Mouse (Mus musculus): ENCODE data around the gene Gm1113. TPM values are rescaled to one million over a fixed set of nuclear protein-coding genes. Genes with fewer than 3 reads are reported as not detected.
A peak's percentile ranks its signal among the peaks of the same experiment; 100 is the strongest.

The Gm1113 gene
- polyA plus RNA-seq, 2 experiments: not detected

DNA sequence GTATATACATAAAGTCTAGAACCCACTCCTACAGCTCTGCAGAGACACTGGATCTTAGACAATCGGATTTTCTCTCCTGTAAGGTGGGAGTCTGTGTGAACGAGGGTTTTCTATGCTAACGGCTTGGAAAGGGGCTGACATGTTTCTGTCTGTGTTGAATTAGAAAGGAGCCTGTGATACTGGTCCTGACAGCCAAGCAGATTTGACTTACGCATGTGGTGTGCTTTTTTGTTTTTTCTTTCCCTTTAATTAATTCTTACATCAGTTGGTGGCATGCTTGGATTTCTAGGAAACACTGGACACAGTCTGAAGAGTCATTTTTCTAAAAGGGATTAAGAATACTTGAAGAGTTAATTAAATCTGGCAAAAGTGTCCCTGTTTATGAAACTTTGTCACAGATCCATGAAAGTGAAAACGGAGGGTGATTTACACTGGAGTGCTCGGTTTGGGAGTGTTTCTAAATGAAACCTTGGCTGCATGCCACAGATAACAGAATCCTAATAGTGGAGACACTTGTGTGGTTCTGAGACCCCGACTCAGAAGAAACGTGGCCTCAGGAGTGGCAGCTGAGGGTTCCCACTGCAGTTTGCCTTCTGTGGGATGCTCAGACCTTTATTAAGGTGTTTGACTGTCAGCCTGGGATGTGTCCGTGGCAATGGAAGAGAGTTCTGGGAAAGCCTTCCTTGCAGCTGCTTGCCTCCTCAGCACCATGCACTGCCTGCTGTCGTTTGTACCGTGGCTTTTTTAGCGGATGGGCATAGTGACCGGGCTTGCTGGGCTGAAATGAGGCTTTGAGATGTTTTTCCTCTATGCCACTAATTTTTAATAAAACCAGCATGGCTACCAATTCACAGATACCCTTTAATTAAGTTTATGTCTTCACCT lies 35.8 kb downstream of the Gm1113 start:
- Histone ChIP-seq H3K9ac (ENCODE audit: low read depth, low read length, severe bottlenecking) (no peak overlapping the region), H3K9me3 (ENCODE audit: control insufficient read depth, low read length) (no peaks in the 10 kb centered on the region), H3K4me3 (replicated peaks; ENCODE audit: low read length) (no peak overlapping the region), H3K36me3 (ENCODE audit: control insufficient read depth, insufficient read depth, low read length) (peaks cover 92% of the 10 kb centered on the region), H3K4me2 (replicated peaks; ENCODE audit: low read depth, low read length, severe bottlenecking) (no peak overlapping the region), H3K27me3 (ENCODE audit: control insufficient read depth, insufficient read depth, low read length) (no peaks in the 10 kb centered on the region), H3K4me1 (ENCODE audit: control insufficient read depth, insufficient read depth, low read length) (0 out of 2 replicates have a peak, but pooled peaks cover 3% of the 10 kb centered on the region), H3K27ac (replicated peaks; ENCODE audit: low read depth, low read length) (peak overlapping the region; percentile 40; the same call in 1 of the 2 replicates)
- ATAC-seq (ENCODE audit: low FRiP score, low read depth) (0 out of 2 replicates have a peak, but pooled peaks have one; percentile 17), DNase-seq (ENCODE audit: low spot score) (peak; percentile 45)
- WGBS: 54% methylated on average over 13 of the region's 13 CpGs
- TF ChIP-seq POLR2A (IDR thresholded peaks at IDR 0.05; ENCODE audit: borderline replicate concordance, extremely low read depth, insufficient read depth, insufficient read length): no peak

DNA sequence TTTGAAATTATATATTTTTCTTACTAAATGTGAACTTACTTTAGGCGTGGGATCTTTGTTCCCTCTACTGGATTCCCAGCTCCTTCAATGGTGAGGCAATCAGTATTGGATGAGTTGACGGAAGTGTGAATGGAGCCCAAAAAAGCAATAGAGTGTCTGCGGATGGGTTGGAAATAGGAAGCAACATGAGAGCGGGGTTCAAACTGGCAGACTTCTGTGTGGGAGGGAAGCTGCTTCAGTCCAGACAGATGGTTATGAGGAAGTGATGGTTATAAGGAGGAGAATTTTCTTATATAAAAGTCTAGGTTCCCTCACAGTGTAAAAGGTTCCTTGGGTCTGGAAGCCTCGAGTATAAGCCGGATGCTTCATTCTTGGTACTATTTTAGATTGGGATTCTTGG lies 38.6 kb downstream of the Gm1113 start:
- 94% methylated on average over 6 of the region's 6 CpGs for WGBS
- Histone ChIP-seq H3K9me3 (ENCODE audit: control insufficient read depth, low read length) (no peaks in the 10 kb centered on the region), H3K4me2 (replicated peaks; ENCODE audit: low read depth, low read length, severe bottlenecking) (no peak overlapping the region), H3K27ac (replicated peaks; ENCODE audit: low read depth, low read length) (no peak overlapping the region), H3K27me3 (ENCODE audit: control insufficient read depth, insufficient read depth, low read length) (no peaks in the 10 kb centered on the region), H3K4me1 (ENCODE audit: control insufficient read depth, insufficient read depth, low read length) (0 out of 2 replicates have a peak, but pooled peaks cover 3% of the 10 kb centered on the region), H3K4me3 (replicated peaks; ENCODE audit: low read length) (no peak overlapping the region), H3K9ac (ENCODE audit: low read depth, low read length, severe bottlenecking) (no peak overlapping the region), H3K36me3 (ENCODE audit: control insufficient read depth, insufficient read depth, low read length) (peaks cover 95% of the 10 kb centered on the region)
- no peak for TF ChIP-seq POLR2A (IDR thresholded peaks at IDR 0.05; ENCODE audit: borderline replicate concordance, extremely low read depth, insufficient read depth, insufficient read length)
- ATAC-seq (ENCODE audit: low FRiP score, low read depth): no peak
- DNase-seq (ENCODE audit: low spot score): no peak

DNA sequence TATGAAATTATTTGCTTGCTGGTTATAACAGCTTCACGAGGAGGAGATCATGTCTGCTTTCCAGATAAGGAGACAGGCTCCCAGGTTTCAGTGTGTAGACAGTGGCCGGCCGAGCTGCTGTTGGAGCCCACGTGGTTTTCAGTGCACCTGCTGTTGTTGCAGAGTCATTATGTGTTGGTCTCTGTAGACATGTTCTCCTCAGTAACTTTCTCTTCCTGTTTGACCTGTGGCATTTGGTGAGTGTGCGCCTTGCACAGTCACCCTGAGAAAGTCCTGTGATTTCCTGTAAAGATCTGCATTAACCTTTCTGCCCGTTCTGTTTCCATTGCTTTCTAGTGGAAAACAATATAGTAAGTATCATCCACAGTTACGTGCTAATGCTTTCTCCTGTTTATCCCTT lies 42.7 kb downstream of the Gm1113 start:
- no peak for TF ChIP-seq POLR2A (IDR thresholded peaks at IDR 0.05; ENCODE audit: borderline replicate concordance, extremely low read depth, insufficient read depth, insufficient read length)
- no peak overlapping the region for H3K4me2 ChIP-seq (replicated peaks; ENCODE audit: low read depth, low read length, severe bottlenecking)
- ATAC-seq (ENCODE audit: low FRiP score, low read depth) (no peak), DNase-seq (ENCODE audit: low spot score) (no peak)
- no peak overlapping the region for H3K27ac ChIP-seq (replicated peaks; ENCODE audit: low read depth, low read length)
- no peak overlapping the region for H3K4me3 ChIP-seq (replicated peaks; ENCODE audit: low read length)
- H3K9ac ChIP-seq (ENCODE audit: low read depth, low read length, severe bottlenecking): no peak overlapping the region
- H3K27me3 ChIP-seq (ENCODE audit: control insufficient read depth, insufficient read depth, low read length): no peaks in the 10 kb centered on the region
- no peaks in the 10 kb centered on the region for H3K9me3 ChIP-seq (ENCODE audit: control insufficient read depth, low read length)
- H3K36me3 ChIP-seq (ENCODE audit: control insufficient read depth, insufficient read depth, low read length): peaks cover 93% of the 10 kb centered on the region
- 91% methylated on average over 7 of the region's 7 CpGs for WGBS
- no peaks in the 10 kb centered on the region for H3K4me1 ChIP-seq (ENCODE audit: control insufficient read depth, insufficient read depth, low read length)

DNA sequence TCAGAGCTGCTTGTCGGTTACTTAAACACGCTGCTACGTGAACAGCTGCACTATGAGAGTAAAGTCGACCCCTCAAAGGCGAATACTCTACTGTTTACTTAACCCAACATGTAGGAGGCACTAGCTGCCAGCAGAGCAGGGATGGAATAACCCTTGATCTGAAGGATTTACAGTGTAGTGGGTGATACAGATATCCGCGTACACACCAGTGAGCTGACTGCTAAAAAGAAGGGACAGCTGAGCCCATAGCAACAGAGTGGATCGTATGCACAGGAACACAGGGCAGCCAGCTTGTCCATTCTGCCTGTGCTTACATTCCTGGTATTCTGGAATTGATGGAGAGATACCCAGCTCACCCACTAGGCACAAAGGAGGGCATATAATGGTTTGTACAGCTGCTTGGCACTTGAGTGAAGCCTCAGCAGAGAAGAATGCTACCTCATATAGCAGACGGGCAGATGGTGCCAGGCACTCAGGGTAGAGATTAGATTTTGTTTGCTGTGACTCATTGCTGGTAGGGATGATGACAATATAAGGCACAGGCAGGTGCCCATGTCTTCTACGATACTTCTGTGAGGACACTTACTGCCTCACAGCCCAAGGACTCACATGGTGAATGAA lies 43.9 kb downstream of the Gm1113 start:
- Histone ChIP-seq H3K36me3 (ENCODE audit: control insufficient read depth, insufficient read depth, low read length) (peaks cover 93% of the 10 kb centered on the region), H3K27me3 (ENCODE audit: control insufficient read depth, insufficient read depth, low read length) (no peaks in the 10 kb centered on the region)

DNA sequence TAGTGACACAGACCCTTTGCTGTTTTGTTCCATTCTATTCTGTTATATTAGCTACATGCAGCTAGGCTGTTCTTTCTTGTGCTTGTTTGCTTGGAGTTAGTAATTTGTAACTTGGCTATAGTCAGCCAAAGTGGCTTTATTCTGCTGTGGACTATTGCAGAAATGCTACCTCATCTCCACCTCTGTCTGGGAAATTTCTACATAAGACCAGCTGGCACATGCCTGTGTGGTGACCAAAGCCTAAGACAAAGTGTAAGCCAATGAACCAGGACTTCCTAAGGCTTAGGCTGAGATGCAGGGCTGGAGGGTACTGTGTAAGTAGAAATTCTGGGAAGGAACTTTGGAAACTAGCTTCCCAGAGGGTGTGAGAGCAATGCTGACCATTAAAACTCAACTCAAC lies 49.2 kb downstream of the Gm1113 start:
- H3K36me3 ChIP-seq (ENCODE audit: control insufficient read depth, insufficient read depth, low read length): peaks cover 67% of the 10 kb centered on the region
- H3K4me3 ChIP-seq (replicated peaks; ENCODE audit: low read length): no peak overlapping the region
- ATAC-seq (ENCODE audit: low FRiP score, low read depth): no peak
- DNase-seq (ENCODE audit: low spot score): no peak
- no peak for TF ChIP-seq POLR2A (IDR thresholded peaks at IDR 0.05; ENCODE audit: borderline replicate concordance, extremely low read depth, insufficient read depth, insufficient read length)
- no peaks in the 10 kb centered on the region for H3K27me3 ChIP-seq (ENCODE audit: control insufficient read depth, insufficient read depth, low read length)
- no peaks in the 10 kb centered on the region for H3K9me3 ChIP-seq (ENCODE audit: control insufficient read depth, low read length)
- peaks cover 8% of the 10 kb centered on the region; the same call in 1 of the 2 replicates for H3K4me1 ChIP-seq (ENCODE audit: control insufficient read depth, insufficient read depth, low read length)
- H3K27ac ChIP-seq (replicated peaks; ENCODE audit: low read depth, low read length): no peak overlapping the region
- H3K9ac ChIP-seq (ENCODE audit: low read depth, low read length, severe bottlenecking): no peak overlapping the region
- H3K4me2 ChIP-seq (replicated peaks; ENCODE audit: low read depth, low read length, severe bottlenecking): no peak overlapping the region

More for the DNA sequence above, 43.9 kb downstream of the Gm1113 start:
- Histone ChIP-seq H3K4me3 (replicated peaks; ENCODE audit: low read length) (no peak overlapping the region), H3K27ac (replicated peaks; ENCODE audit: low read depth, low read length) (no peak overlapping the region), H3K9me3 (ENCODE audit: control insufficient read depth, low read length) (no peaks in the 10 kb centered on the region), H3K9ac (ENCODE audit: low read depth, low read length, severe bottlenecking) (no peak overlapping the region), H3K4me1 (ENCODE audit: control insufficient read depth, insufficient read depth, low read length) (no peaks in the 10 kb centered on the region), H3K4me2 (replicated peaks; ENCODE audit: low read depth, low read length, severe bottlenecking) (no peak overlapping the region)
- ATAC-seq (ENCODE audit: low FRiP score, low read depth) (no peak), DNase-seq (ENCODE audit: low spot score) (no peak)
- no peak for TF ChIP-seq POLR2A (IDR thresholded peaks at IDR 0.05; ENCODE audit: borderline replicate concordance, extremely low read depth, insufficient read depth, insufficient read length)
- 85% methylated on average over 10 of the region's 10 CpGs for WGBS
